Mouse (Mus musculus): Measurements from ENCODE around the gene Pdpk1. TPM values are rescaled to one million over a fixed set of nuclear protein-coding genes. Genes with fewer than 3 reads are reported as not detected.

Pdpk1 gene
- polyA plus RNA-seq, 1 experiment: 39.9 TPM

DNA sequence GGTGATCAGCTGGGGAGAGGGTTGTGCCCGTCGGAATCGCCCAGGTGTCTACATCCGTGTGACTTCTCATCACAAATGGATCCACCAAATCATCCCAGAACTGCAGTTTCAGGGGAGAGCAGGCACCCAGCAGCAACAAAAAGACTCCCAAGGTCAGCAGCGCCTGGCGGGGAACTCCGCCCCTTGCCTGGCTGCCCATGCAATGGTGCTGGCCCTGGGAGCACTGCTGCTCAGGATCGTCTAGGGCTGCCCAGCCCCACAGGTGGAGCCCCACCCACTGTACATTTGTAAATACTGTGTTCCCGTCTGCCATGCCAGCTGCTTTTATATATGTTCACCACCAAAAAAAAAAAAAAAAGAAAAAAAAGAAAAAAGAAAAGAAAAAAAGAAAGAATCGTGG, 105.1 kb downstream of the Pdpk1 start:
- Histone ChIP-seq H3K27ac (ENCODE audit: insufficient read depth, low read length) (no peak overlapping the region), H3K4me1 (ENCODE audit: control insufficient read depth, insufficient read depth, low read length) (no peaks in the 10 kb centered on the region), H3K27me3 (ENCODE audit: control insufficient read depth, insufficient read depth, low read length) (no peaks in the 10 kb centered on the region), H3K4me3 (replicated peaks; ENCODE audit: insufficient read depth, low read depth, low read length) (no peak overlapping the region)
- WGBS: 80% methylated on average over 10 of the region's 10 CpGs
- TF ChIP-seq POLR2A (IDR thresholded peaks at IDR 0.05; ENCODE audit: borderline replicate concordance, insufficient read depth, low read length): no peak
- TF ChIP-seq CTCF (IDR thresholded peaks at IDR 0.05; ENCODE audit: borderline replicate concordance, insufficient read depth, low read depth, low read length): no peak
- no peak for DNase-seq

GRCm38 (mm10) chr17:24044482-24044881, 106.2 kb downstream of the Pdpk1 start:
- Histone ChIP-seq H3K4me1 (ENCODE audit: control insufficient read depth, insufficient read depth, low read length) (0 out of 2 replicates have a peak, but pooled peaks cover under 1% of the 10 kb centered on the region), H3K27ac (ENCODE audit: insufficient read depth, low read length) (no peak overlapping the region), H3K27me3 (ENCODE audit: control insufficient read depth, insufficient read depth, low read length) (no peaks in the 10 kb centered on the region), H3K4me3 (replicated peaks; ENCODE audit: insufficient read depth, low read depth, low read length) (no peak overlapping the region)
- no peak for DNase-seq
- 66% methylated on average over 5 of the region's 5 CpGs for WGBS
- TF ChIP-seq POLR2A (IDR thresholded peaks at IDR 0.05; ENCODE audit: borderline replicate concordance, insufficient read depth, low read length) (no peak), CTCF (IDR thresholded peaks at IDR 0.05; ENCODE audit: borderline replicate concordance, insufficient read depth, low read depth, low read length) (peak; percentile 8; the same call in 1 of the 2 replicates)

DNA sequence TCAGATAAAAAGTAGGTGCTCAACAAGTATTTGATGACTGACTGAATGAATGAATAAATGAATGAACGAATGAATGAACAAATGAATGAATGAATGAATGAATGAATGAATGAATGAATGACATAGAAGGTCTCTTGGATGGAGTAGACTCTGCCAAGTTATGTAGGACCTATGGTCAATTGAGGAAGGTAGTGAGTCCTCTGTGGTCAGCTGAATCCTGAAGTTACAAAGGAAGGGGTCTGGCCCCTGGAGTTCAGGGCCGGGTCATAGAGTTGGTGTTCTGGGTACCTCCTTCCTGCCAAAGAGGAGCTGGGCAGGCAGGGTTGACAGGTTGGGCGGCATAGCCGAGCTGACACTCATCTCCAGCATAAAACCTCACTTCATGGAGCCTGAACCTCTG, 112.9 kb downstream of the Pdpk1 start, which contains the start of gene Prss27:
Prss27 (plus strand) TSS at position 301 of the 400 bp plus-strand sequence.
- no peak for DNase-seq
- Histone ChIP-seq H3K27me3 (ENCODE audit: control insufficient read depth, insufficient read depth, low read length) (no peaks in the 10 kb centered on the region), H3K4me3 (replicated peaks; ENCODE audit: insufficient read depth, low read depth, low read length) (no peak within 1 kb of the TSS), H3K27ac (ENCODE audit: insufficient read depth, low read length) (no peak within 1 kb of the TSS), H3K4me1 (ENCODE audit: control insufficient read depth, insufficient read depth, low read length) (peaks cover 3% of the 10 kb centered on the region; the same call in 1 of the 2 replicates)
- WGBS: 71% methylated on average over 4 of the region's 4 CpGs
- TF ChIP-seq POLR2A (IDR thresholded peaks at IDR 0.05; ENCODE audit: borderline replicate concordance, insufficient read depth, low read length): no peak
- no peak for TF ChIP-seq CTCF (IDR thresholded peaks at IDR 0.05; ENCODE audit: borderline replicate concordance, insufficient read depth, low read depth, low read length)

DNA sequence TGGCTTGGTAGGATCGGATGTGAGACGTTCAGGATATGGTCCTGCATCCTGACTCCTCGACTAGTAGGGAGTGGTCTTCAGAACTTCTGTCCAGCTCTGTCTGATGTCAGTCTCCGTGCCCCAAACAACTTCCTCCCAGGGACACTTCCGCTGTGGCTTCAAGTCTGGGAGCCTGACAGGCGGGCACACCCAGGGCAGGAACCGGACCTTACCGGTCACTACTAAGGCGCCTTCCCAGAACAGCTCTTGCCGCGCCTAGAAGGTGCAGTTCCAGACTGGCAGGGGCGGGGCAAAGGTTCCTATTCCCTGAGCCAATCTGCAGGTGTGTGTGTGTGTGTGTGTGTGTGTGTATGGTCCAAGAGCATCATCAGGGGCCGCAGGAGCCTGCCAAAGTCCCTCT, 113.4 kb downstream of the Pdpk1 start:
- Histone ChIP-seq H3K27ac (ENCODE audit: insufficient read depth, low read length) (no peak overlapping the region), H3K4me1 (ENCODE audit: control insufficient read depth, insufficient read depth, low read length) (peaks cover 3% of the 10 kb centered on the region; the same call in 1 of the 2 replicates), H3K27me3 (ENCODE audit: control insufficient read depth, insufficient read depth, low read length) (no peaks in the 10 kb centered on the region), H3K4me3 (replicated peaks; ENCODE audit: insufficient read depth, low read depth, low read length) (no peak overlapping the region)
- DNase-seq: no peak
- WGBS: 85% methylated on average over 13 of the region's 13 CpGs
- no peak for TF ChIP-seq CTCF (IDR thresholded peaks at IDR 0.05; ENCODE audit: borderline replicate concordance, insufficient read depth, low read depth, low read length)
- TF ChIP-seq POLR2A (IDR thresholded peaks at IDR 0.05; ENCODE audit: borderline replicate concordance, insufficient read depth, low read length): no peak

- no peak overlapping the region for H3K27ac ChIP-seq (ENCODE audit: insufficient read depth, low read length)
- H3K4me1 ChIP-seq (ENCODE audit: control insufficient read depth, insufficient read depth, low read length): peaks cover 3% of the 10 kb centered on the region; the same call in 1 of the 2 replicates
- no peaks in the 10 kb centered on the region for H3K27me3 ChIP-seq (ENCODE audit: control insufficient read depth, insufficient read depth, low read length)
- DNase-seq: no peak
- no peak for TF ChIP-seq CTCF (IDR thresholded peaks at IDR 0.05; ENCODE audit: borderline replicate concordance, insufficient read depth, low read depth, low read length)
- TF ChIP-seq POLR2A (IDR thresholded peaks at IDR 0.05; ENCODE audit: borderline replicate concordance, insufficient read depth, low read length): no peak
- WGBS: 66% methylated on average over 6 of the region's 6 CpGs
- no peak overlapping the region for H3K4me3 ChIP-seq (replicated peaks; ENCODE audit: insufficient read depth, low read depth, low read length)
Observed at GRCm38 (mm10) chr17:24036954-24037353, 113.8 kb downstream of the Pdpk1 start.

DNA sequence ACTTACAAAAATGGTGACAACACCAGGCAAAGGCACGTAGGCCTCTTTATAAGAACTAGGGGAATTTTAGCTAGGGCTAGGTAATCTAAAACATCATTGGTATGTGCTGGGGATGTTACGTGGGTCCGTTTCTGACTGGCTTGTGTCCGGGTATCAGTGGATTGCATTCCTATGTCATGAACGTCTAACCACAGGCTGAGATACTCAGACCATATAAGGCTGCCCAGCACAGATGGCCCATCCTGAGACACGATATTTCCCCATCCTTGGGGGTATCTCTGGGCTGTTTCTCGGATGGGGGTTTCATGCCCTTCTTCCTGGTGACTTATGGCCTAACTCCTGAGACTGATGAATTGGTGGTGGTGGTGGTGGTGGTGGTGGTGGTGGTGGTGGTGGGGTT, 115.6 kb downstream of the Pdpk1 start:
- H3K4me3 ChIP-seq (replicated peaks; ENCODE audit: insufficient read depth, low read depth, low read length): no peak overlapping the region
- H3K4me1 ChIP-seq (ENCODE audit: control insufficient read depth, insufficient read depth, low read length): peaks cover 3% of the 10 kb centered on the region; the same call in 1 of the 2 replicates
- DNase-seq: no peak
- no peaks in the 10 kb centered on the region for H3K27me3 ChIP-seq (ENCODE audit: control insufficient read depth, insufficient read depth, low read length)
- H3K27ac ChIP-seq (ENCODE audit: insufficient read depth, low read length): no peak overlapping the region
- TF ChIP-seq POLR2A (IDR thresholded peaks at IDR 0.05; ENCODE audit: borderline replicate concordance, insufficient read depth, low read length) (no peak), CTCF (IDR thresholded peaks at IDR 0.05; ENCODE audit: borderline replicate concordance, insufficient read depth, low read depth, low read length) (no peak)
- WGBS: 78% methylated on average over 7 of the region's 7 CpGs

DNA sequence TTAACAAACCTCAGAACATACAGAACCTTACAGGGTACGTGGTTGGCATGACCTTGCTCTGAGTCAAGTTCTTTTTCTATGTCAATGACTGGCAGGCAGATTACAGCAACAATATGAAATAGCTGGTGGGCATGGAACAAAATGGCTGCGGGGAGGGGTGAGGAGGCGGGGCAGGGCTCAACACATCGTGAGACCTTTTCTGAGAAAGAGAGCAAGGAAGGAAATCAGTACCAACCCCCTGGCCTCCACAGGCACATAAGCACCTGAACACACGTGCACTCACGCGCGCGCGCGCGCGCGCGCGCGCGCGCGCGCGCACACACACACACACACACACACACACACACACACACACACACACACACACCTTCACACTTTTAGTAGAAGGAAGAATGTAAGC, 120.2 kb downstream of the Pdpk1 start:
- Histone ChIP-seq H3K27me3 (ENCODE audit: control insufficient read depth, insufficient read depth, low read length) (no peaks in the 10 kb centered on the region), H3K4me1 (ENCODE audit: control insufficient read depth, insufficient read depth, low read length) (no peaks in the 10 kb centered on the region)
- WGBS: 72% methylated on average over 22 of the region's 22 CpGs

GRCm38 (mm10) chr17:24029477-24029876, 121.2 kb downstream of the Pdpk1 start:
- DNase-seq: no peak
- Histone ChIP-seq H3K27ac (ENCODE audit: insufficient read depth, low read length) (no peak overlapping the region), H3K27me3 (ENCODE audit: control insufficient read depth, insufficient read depth, low read length) (no peaks in the 10 kb centered on the region), H3K4me1 (ENCODE audit: control insufficient read depth, insufficient read depth, low read length) (no peaks in the 10 kb centered on the region), H3K4me3 (replicated peaks; ENCODE audit: insufficient read depth, low read depth, low read length) (no peak overlapping the region)
- 66% methylated on average over 7 of the region's 7 CpGs for WGBS
- TF ChIP-seq CTCF (IDR thresholded peaks at IDR 0.05; ENCODE audit: borderline replicate concordance, insufficient read depth, low read depth, low read length) (no peak), POLR2A (IDR thresholded peaks at IDR 0.05; ENCODE audit: borderline replicate concordance, insufficient read depth, low read length) (no peak)

More for the DNA sequence above, 120.2 kb downstream of the Pdpk1 start:
- Histone ChIP-seq H3K27ac (ENCODE audit: insufficient read depth, low read length) (no peak overlapping the region), H3K4me3 (replicated peaks; ENCODE audit: insufficient read depth, low read depth, low read length) (no peak overlapping the region)
- no peak for TF ChIP-seq CTCF (IDR thresholded peaks at IDR 0.05; ENCODE audit: borderline replicate concordance, insufficient read depth, low read depth, low read length)
- no peak for TF ChIP-seq POLR2A (IDR thresholded peaks at IDR 0.05; ENCODE audit: borderline replicate concordance, insufficient read depth, low read length)
- DNase-seq: no peak

Other genes starting within 250 kb of the Pdpk1 start
- gene Dcpp3, start 233.5 kb downstream of the Pdpk1 start, polyA plus RNA-seq (2012; rRNA removed): not detected in 2 replicates
- gene Sbp, start 209.3 kb downstream of the Pdpk1 start, polyA plus RNA-seq (2012; rRNA removed): not detected in 2 replicates
- gene Sbpl, start 195.7 kb downstream of the Pdpk1 start, polyA plus RNA-seq (2012; rRNA removed): not detected in 2 replicates
- gene Prss30, start 170.4 kb downstream of the Pdpk1 start, polyA plus RNA-seq (2012; rRNA removed): 0.11 and 0.16 TPM in 2 replicates
- not detected in 2 replicates for gene Prss22, start 152.8 kb downstream of the Pdpk1 start, polyA plus RNA-seq (2012; rRNA removed)
- 0.19 TPM in 1 of 2 replicates, not detected in the other for gene Prss27, start 112.8 kb downstream of the Pdpk1 start, polyA plus RNA-seq (2012; rRNA removed)
- gene Kctd5, start 77.4 kb downstream of the Pdpk1 start, polyA plus RNA-seq (2012; rRNA removed): 32.8 and 35.6 TPM in 2 replicates
- gene Amdhd2, start 12.8 kb upstream of the Pdpk1 start, polyA plus RNA-seq (2012; rRNA removed): 37.0 and 40.1 TPM in 2 replicates
- 2,309 TPM in 2 replicates for gene Atp6v0c, start 18.8 kb upstream of the Pdpk1 start, polyA plus RNA-seq (2012; rRNA removed)
- 45.6 and 50.3 TPM in 2 replicates for gene Tbc1d24, start 54.6 kb upstream of the Pdpk1 start, polyA plus RNA-seq (2012; rRNA removed)
- 3.8 and 4.5 TPM in 2 replicates for gene Ntn3, start 58.6 kb upstream of the Pdpk1 start, polyA plus RNA-seq (2012; rRNA removed)
- 27.3 and 28.4 TPM in 2 replicates for gene Tedc2, start 69.9 kb upstream of the Pdpk1 start, polyA plus RNA-seq (2012; rRNA removed)
- 3.6 and 4.1 TPM in 2 replicates for gene Ccnf, start 100.6 kb upstream of the Pdpk1 start, polyA plus RNA-seq (2012; rRNA removed)
- gene Abca17, start 200.1 kb upstream of the Pdpk1 start, polyA plus RNA-seq (2012; rRNA removed): 0.22 and 0.31 TPM in 2 replicates
- 57.0 and 58.6 TPM in 2 replicates for gene Abca3, start 201.0 kb upstream of the Pdpk1 start, polyA plus RNA-seq (2012; rRNA removed)